Mouse (Mus musculus): ENCODE measurements at regions not wholly inside any gene's neighbourhood (a gene's known extent, or its start where the extent isn't known, plus 50 kb on each side); places are given as distances from the start of the nearest gene placed in this dataset.

DNA sequence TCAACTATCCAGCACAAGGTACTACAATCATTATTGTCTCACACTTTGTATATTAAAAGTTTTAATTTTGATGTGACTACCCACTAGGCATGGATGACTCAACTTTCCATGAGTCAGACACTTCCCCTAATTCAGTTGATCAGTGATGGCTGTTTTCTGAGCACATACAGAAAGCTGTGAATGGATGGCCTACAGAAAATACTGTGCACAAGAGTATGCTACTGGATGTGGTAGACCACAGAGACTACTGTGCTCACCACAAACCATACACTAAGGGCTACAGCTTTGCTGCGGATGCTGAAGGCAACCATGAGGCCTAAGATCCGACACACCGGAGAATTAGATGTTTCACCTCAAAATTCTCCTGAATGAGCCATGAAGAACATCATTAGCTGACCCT, 174.4 kb upstream of the March1 start:
- Histone ChIP-seq H3K27me3 (no peaks in the 10 kb centered on the region), H3K27ac (no peak overlapping the region), H3K4me3 (no peak overlapping the region), H3K4me1 (no peaks in the 10 kb centered on the region), H3K4me2 (no peak overlapping the region), H3K9ac (no peak overlapping the region), H3K36me3 (no peaks in the 10 kb centered on the region), H3K9me3 (no peaks in the 10 kb centered on the region)
- WGBS: 83% methylated on average over 3 of the region's 3 CpGs
- ATAC-seq (ENCODE audit: borderline replicate concordance, extremely low read depth, low FRiP score, low TSS enrichment): no peak

DNA sequence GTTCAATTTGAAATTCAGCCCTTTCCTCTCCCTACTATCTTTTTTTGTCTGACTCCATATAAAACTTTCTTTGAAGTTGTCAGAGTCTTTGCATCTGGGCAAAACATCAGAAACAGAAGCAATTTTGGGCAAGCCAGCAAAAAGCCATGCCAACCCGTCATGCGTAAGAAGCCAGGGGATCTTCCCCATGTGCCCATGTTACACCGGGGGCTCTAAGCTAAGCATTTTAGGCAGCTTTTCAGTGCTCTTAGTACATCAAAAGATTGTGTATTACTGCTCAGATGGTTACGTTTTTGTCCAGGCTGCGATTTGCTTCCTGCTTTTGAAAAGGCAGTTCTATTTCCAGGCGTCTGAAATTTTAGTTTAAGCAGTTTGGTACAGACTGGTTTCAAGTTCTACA, 196.8 kb upstream of the March1 start:
- WGBS: 86% methylated on average over 6 of the region's 6 CpGs
- ATAC-seq (ENCODE audit: borderline replicate concordance, extremely low read depth, low FRiP score, low TSS enrichment): no peak
- no peaks in the 10 kb centered on the region for H3K4me1 ChIP-seq
- H3K4me2 ChIP-seq: no peak overlapping the region
- H3K9ac ChIP-seq: no peak overlapping the region
- H3K4me3 ChIP-seq: no peak overlapping the region
- H3K36me3 ChIP-seq: no peaks in the 10 kb centered on the region
- H3K27ac ChIP-seq: no peak overlapping the region
- H3K27me3 ChIP-seq: no peaks in the 10 kb centered on the region
- no peaks in the 10 kb centered on the region for H3K9me3 ChIP-seq

DNA sequence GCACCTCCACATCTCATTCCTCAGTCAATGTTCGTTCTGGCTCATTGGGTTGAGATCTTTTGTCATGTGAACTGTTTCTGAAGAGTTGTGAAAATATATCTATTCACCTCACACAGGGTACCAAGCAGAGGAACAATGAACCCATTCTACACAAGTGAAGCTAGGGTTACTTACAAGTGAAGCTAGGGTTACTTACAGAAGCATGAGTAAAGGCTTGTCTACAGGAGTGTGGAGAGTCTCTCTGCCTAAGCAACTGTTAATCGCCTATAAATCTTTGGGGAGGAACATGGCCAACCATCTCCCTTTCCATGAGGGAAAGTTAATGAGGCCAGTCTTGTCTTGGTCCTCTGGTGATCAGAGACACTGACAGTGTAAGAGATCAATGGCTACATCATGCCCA, 199.8 kb upstream of the March1 start:
- Histone ChIP-seq H3K36me3 (no peaks in the 10 kb centered on the region), H3K27ac (no peak overlapping the region), H3K9ac (no peak overlapping the region), H3K4me3 (no peak overlapping the region), H3K4me2 (no peak overlapping the region), H3K4me1 (no peaks in the 10 kb centered on the region), H3K27me3 (no peaks in the 10 kb centered on the region), H3K9me3 (no peaks in the 10 kb centered on the region)
- no peak for ATAC-seq (ENCODE audit: borderline replicate concordance, extremely low read depth, low FRiP score, low TSS enrichment)
- WGBS: 88% methylated on average over 2 of the region's 2 CpGs

DNA sequence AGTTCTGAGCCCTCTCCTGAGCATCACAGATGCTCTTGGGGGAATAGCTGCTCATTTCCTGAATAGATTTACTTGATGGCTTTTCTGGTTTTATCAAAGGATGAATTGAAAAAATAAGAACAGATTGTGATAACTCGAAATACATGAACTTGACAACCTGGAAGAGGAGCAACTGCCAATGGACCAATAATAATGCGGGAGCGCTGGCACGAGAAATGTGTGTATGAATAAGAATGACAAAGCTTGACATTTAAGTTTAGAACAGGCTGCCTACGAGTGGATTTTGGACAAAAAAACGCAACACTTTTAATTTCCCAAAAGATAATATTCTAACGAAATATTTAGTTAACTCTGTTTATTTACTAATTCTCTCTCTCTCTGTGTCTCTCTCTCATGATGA, 203.5 kb upstream of the March1 start:
- WGBS: 75% methylated on average over 7 of the region's 7 CpGs
- no peak overlapping the region for H3K9ac ChIP-seq
- no peaks in the 10 kb centered on the region for H3K27me3 ChIP-seq
- no peak overlapping the region for H3K4me3 ChIP-seq
- no peaks in the 10 kb centered on the region for H3K4me1 ChIP-seq
- no peak overlapping the region for H3K4me2 ChIP-seq
- ATAC-seq (ENCODE audit: borderline replicate concordance, extremely low read depth, low FRiP score, low TSS enrichment): no peak
- H3K9me3 ChIP-seq: no peaks in the 10 kb centered on the region
- no peaks in the 10 kb centered on the region for H3K36me3 ChIP-seq
- H3K27ac ChIP-seq: no peak overlapping the region

DNA sequence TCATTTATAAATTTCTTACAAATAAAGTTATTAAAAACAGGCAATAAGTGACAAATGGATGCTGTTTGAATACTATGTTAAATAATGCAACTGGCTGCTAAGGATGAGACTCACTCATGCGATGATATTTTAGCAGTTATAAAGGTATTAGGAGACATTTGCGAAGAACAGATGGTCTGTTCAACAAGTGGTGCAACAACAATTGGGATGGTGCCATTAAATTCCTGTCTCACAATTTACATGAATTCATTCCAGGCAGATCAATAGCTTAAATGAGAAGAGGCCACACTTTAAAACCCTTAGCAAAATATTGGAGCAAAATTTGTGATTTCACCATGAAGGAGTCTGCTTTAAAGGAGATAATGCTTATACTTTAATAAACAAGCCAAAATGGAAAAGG, 205.4 kb upstream of the March1 start:
- no peaks in the 10 kb centered on the region for H3K36me3 ChIP-seq
- H3K27me3 ChIP-seq: no peaks in the 10 kb centered on the region
- H3K9ac ChIP-seq: no peak overlapping the region
- no peaks in the 10 kb centered on the region for H3K9me3 ChIP-seq
- ATAC-seq (ENCODE audit: borderline replicate concordance, extremely low read depth, low FRiP score, low TSS enrichment): no peak
- H3K4me1 ChIP-seq: no peaks in the 10 kb centered on the region
- WGBS: 84% methylated on average over 2 of the region's 2 CpGs
- H3K27ac ChIP-seq: no peak overlapping the region
- no peak overlapping the region for H3K4me2 ChIP-seq
- H3K4me3 ChIP-seq: no peak overlapping the region

DNA sequence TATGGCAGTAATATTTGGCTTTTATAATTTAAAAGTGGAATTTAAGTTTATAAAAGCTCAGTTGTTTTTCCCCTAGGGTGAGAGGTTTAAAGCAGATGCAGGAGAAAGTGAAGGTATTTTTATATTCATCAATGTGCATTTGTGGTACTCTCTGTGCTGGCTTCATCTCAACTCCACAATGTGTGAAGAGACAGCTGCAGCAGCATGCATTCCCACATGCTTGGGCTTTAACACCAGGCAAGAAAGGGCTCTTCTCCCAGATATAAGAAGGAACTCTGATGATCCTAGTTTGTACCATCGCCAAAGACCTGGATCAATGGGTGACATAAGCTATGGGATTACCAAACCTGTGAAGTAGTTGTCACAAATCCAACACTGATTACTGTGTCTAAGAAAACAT, 221.9 kb upstream of the March1 start:
- Histone ChIP-seq H3K9ac (no peak overlapping the region), H3K4me2 (no peak overlapping the region), H3K4me3 (no peak overlapping the region), H3K9me3 (no peaks in the 10 kb centered on the region), H3K36me3 (no peaks in the 10 kb centered on the region), H3K4me1 (no peaks in the 10 kb centered on the region), H3K27me3 (no peaks in the 10 kb centered on the region), H3K27ac (no peak overlapping the region)
- 88% methylated on average over 1 of the region's 1 CpGs for WGBS
- no peak for ATAC-seq (ENCODE audit: borderline replicate concordance, extremely low read depth, low FRiP score, low TSS enrichment)

DNA sequence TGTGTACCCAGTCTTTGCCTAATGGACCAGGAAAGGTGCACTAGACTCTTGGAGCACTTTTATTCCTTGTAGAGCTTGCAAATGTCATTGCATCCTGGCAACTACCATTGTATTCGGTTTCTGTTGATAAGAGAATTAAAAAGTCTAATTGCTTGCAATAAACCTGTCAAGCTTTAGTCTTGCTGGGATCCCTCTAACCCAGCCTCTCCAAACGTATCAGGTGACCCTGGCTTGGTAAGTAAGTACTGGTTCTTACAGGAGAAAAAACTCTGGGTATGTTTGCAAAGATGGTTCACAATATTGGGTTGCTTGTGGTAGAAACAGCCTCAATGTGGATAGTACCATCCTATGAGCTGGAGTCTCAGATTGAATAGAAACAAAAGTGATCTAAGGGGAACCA, 226.6 kb upstream of the BC030870 start:
- Histone ChIP-seq H3K27me3 (no peaks in the 10 kb centered on the region), H3K36me3 (no peaks in the 10 kb centered on the region), H3K27ac (no peak overlapping the region), H3K9ac (no peak overlapping the region), H3K4me2 (no peak overlapping the region), H3K9me3 (no peaks in the 10 kb centered on the region), H3K4me3 (no peak overlapping the region), H3K4me1 (no peaks in the 10 kb centered on the region)
- no peak for ATAC-seq (ENCODE audit: borderline replicate concordance, extremely low read depth, low FRiP score, low TSS enrichment)
- WGBS: 26% methylated on average over 2 of the region's 2 CpGs

DNA sequence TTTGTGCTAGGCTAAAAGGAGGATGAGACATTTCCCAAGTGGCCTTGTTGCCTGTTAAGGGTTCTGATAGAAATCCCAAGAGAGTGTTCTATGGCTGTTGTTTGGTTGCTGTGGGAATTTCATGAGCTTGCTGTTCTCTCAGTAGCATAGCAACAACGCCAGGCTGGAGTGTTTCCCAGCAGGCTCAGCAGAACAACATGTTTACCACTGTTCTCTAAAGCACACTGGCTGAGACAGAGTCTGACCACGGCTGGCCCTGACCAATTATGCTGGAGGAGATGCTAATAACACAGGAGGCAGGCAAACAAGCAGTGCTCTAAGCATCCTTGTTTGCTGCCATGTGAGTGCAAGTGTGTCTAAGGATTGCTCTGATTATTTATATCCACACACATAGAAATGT, 220.0 kb upstream of the BC030870 start:
- H3K27ac ChIP-seq: no peak overlapping the region
- H3K4me1 ChIP-seq: no peaks in the 10 kb centered on the region
- H3K27me3 ChIP-seq: no peaks in the 10 kb centered on the region
- no peaks in the 10 kb centered on the region for H3K9me3 ChIP-seq
- no peak for ATAC-seq (ENCODE audit: borderline replicate concordance, extremely low read depth, low FRiP score, low TSS enrichment)
- WGBS: 49% methylated on average over 2 of the region's 2 CpGs
- H3K9ac ChIP-seq: no peak overlapping the region
- H3K4me2 ChIP-seq: no peak overlapping the region
- no peak overlapping the region for H3K4me3 ChIP-seq
- no peaks in the 10 kb centered on the region for H3K36me3 ChIP-seq

DNA sequence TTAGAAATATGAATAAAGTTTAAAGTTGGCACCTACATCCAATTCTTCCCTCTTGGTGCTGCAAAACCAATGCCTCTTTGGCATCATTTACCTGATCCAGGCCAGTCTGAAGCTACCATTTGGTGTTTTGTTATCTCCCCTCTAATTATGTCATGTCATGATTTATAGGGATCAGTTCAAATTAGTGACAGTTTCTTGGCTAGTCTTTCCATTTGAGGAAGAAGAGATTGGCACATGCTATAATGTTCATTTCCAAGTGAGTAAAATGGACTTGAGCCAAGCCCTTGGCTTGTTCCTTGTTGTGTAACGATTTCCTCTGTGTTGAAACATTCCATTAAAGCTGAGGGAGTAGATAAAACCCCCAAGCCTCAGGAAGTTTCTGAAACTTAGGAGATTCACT, 201.8 kb upstream of the BC030870 start:
- no peak overlapping the region for H3K27ac ChIP-seq
- no peak overlapping the region for H3K4me2 ChIP-seq
- H3K4me1 ChIP-seq: no peaks in the 10 kb centered on the region
- H3K9ac ChIP-seq: no peak overlapping the region
- no peaks in the 10 kb centered on the region for H3K27me3 ChIP-seq
- no peaks in the 10 kb centered on the region for H3K36me3 ChIP-seq
- no peak for ATAC-seq (ENCODE audit: borderline replicate concordance, extremely low read depth, low FRiP score, low TSS enrichment)
- no peak overlapping the region for H3K4me3 ChIP-seq
- no peaks in the 10 kb centered on the region for H3K9me3 ChIP-seq
- WGBS: 37% methylated on average over 1 of the region's 1 CpGs

DNA sequence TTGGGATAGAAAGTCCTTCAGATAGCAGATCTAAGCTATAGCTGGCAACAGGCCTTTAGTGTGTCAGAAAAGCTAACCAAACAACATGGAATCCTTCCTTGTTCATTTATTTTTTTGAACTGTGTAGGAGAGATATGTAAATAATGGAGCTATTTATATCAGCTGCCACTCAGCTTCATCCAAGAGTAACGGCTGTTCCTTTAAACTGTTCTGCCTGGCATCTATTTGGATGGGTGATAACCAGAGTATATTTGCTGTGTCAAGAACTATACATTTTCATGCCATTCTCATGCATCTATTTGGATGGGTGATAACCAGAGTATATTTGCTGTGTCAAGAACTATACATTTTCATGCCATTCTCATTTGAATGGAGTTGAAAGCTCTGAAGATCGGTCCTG, 159.3 kb upstream of the BC030870 start:
- Histone ChIP-seq H3K4me2 (no peak overlapping the region), H3K9ac (no peak overlapping the region), H3K27me3 (no peaks in the 10 kb centered on the region), H3K36me3 (no peaks in the 10 kb centered on the region), H3K27ac (no peak overlapping the region), H3K4me1 (no peaks in the 10 kb centered on the region), H3K9me3 (no peaks in the 10 kb centered on the region), H3K4me3 (no peak overlapping the region)
- ATAC-seq (ENCODE audit: borderline replicate concordance, extremely low read depth, low FRiP score, low TSS enrichment): no peak
- WGBS: 33% methylated on average over 2 of the region's 2 CpGs

DNA sequence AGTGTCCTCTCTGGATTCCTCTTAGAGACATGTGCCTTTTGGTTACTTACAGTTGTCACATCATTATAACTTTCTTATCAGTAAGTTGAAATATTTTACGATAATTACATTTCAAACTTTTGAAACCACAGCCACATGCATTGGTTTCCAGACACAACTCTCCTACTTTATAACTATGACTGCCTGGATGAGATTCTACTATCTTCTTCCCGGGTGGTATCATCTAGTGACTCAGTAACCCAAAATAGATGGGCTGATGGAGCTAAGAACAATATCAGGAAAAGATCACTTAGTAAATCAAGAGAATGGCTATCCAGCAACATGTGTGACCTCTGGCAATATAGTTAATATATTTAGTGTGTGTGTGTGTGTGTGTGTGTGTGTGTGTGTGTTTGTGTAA, 151.0 kb upstream of the BC030870 start:
- Histone ChIP-seq H3K4me2 (no peak overlapping the region), H3K27me3 (no peaks in the 10 kb centered on the region), H3K9ac (no peak overlapping the region), H3K4me1 (no peaks in the 10 kb centered on the region), H3K36me3 (no peaks in the 10 kb centered on the region), H3K4me3 (no peak overlapping the region), H3K9me3 (no peaks in the 10 kb centered on the region), H3K27ac (no peak overlapping the region)
- WGBS: 41% methylated on average over 2 of the region's 2 CpGs
- ATAC-seq (ENCODE audit: borderline replicate concordance, extremely low read depth, low FRiP score, low TSS enrichment): peak; percentile 55; the same call in 1 of the 2 replicates
